Mouse (Mus musculus): ENCODE results near the gene Mrpl4. TPM values are rescaled to one million over a fixed set of nuclear protein-coding genes. Genes with fewer than 3 reads are reported as not detected.
"Not testable (repeated sequence)": the region's sequence is repeated elsewhere in the genome, so short reads cannot be mapped to it uniquely, and the experiment has no call there.

The Mrpl4 gene
- total RNA-seq, 4 experiments from 2014 or later = 60.1 to 65.7 (median 61.0) TPM

DNA sequence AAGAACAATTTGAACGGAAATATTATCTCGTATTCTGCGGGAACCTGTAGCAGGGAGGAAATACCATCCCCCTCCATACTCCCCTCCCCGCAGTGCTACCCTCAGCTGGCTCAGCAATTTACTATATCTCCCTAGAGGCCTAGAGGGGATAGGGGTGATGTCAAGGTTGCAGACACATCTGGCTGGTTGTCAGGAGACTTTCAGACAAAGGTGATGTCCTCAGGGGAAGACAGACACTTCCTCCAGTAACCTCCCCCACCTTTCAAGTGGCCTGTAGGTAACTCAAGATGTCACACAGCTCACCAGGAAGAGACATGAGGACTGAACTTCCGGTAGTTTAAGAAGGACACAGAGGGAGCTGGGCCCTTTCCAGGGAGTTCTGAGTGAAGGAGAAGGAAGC lies 19.4 kb upstream of the Mrpl4 start:
- no peak for DNase-seq (ENCODE audit: low spot score in 2 of 2)

DNA sequence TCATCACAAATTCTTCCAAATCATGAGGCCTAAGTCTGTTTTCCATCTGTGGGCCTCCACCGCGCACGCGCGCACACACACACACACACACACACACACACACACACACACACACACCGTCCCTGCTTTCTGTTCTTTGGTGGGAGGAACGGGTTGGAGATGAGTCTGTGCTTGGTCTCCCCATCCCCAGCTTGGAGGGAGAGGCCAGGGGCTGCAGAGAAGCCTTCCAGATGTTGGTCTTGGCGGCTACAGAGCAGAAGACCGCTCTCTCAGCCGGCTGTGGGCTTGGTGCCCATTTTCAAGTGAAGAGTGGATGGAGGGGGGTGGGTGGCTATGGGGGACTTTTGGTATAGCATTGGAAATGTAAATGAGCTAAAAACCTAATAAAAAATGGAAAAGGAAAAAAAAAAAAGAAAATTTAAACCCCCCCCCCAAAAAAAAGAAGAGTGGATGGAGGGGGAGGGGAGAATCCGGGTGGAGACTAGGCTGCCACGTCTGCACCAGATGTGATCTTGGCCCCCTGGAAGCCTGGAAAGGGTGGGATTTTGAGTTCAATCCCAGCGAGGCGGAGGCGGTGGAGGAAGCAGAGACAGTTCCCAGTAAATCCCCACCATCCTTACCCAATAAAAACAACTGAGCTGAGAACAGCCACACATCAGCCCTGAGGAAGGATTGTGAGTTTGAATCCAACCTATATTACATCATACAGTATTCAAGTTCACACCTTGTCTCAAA lies 15.4 kb upstream of the Mrpl4 start:
- no peak for DNase-seq (ENCODE audit: low spot score in 2 of 2)

GRCm38 (mm10) chr9:20987953-20988352 lies 14.6 kb upstream of the Mrpl4 start:
- DNase-seq (ENCODE audit: low spot score in 2 of 2) = no peak

DNA sequence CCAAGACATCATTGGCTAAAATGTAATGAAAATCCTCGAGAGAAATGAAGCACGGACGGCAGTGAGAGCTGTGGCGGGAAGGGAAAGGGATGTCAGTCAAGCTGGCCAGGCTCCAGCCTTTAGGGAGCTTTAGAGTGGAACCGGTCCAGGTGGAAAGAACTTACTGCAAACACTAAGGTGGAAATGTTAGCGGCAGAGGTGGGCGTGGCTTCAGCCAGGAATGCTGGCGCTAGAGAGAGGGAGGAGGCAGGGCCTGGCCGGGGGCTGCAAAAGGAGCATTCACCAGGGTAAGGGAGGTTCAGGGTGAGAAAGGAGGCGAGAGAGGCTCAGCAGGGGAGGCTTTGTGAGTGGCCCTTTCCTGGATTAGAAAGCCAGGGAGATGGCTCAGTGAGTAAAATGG lies 11.7 kb upstream of the Mrpl4 start:
- no peak for DNase-seq (ENCODE audit: low spot score in 2 of 2)

DNA sequence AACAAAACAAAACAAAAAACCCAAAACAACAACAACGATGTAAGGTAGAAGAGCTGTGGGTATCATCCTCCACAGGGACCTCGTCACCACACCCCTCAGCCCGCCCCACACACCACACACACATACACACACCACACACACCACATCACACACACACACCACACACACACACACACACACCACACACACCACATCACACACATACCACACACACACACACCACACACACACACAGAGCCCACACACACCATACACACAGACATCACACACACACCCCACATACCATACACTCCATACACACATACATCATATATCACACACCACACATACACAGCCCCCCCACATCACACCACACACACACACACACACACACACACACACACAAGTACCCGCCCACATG lies 11.0 kb upstream of the Mrpl4 start:
- DNase-seq (ENCODE audit: low spot score in 2 of 2) = no peak

- DNase-seq (ENCODE audit: low spot score in 2 of 2) = no peak
Measured at GRCm38 (mm10) chr9:20993165-20993898, 9.2 kb upstream of the Mrpl4 start.

GRCm38 (mm10) chr9:20995069-20995468 lies 7.5 kb upstream of the Mrpl4 start:
- no peak for DNase-seq (ENCODE audit: low spot score in 2 of 2)

GRCm38 (mm10) chr9:20997065-20997464 lies 5.5 kb upstream of the Mrpl4 start:
- DNase-seq (ENCODE audit: low spot score in 2 of 2) = no peak

DNA sequence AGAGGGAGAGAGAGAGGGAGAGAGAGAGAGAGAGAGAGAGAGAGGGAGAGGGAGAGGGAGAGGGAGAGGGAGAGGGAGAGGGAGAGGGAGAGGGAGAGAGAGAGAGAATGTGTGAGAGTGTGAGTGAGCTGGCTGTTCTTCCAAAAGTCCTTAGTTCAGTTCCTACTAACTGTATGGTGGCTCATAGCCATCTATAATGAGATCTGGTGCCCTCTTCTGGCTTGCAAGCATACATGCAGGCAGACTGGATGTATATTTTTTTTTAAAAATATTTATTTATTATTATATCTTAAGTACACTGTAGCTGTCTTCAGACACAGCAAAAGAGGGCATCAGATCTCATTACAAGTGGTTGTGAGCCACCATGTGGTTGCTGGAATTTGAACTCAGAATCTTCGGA lies 4.2 kb upstream of the Mrpl4 start:
- not testable (repeated sequence) for DNase-seq (ENCODE audit: low spot score in 2 of 2)

DNA sequence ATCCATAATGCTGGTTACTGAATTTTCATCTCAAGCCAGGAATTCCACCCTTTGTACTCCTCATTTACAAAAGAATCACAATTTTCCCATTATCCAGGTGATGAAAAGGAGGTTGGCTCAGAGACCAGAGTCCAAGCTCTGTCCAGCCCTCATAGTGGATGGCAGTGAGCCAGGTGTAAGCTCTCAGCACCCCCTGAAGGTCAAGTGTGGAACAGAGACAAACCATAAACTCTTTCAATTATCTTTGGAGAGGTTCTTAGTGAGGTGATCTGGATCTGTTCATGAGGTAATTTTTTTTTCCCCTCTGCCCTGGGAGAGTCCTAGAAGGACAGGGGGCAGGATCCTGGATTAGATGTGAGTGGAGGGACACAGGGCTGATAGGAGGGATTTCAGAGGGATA lies 1.7 kb upstream of the Mrpl4 start:
- DNase-seq (ENCODE audit: low spot score in 2 of 2) = no peak

DNA sequence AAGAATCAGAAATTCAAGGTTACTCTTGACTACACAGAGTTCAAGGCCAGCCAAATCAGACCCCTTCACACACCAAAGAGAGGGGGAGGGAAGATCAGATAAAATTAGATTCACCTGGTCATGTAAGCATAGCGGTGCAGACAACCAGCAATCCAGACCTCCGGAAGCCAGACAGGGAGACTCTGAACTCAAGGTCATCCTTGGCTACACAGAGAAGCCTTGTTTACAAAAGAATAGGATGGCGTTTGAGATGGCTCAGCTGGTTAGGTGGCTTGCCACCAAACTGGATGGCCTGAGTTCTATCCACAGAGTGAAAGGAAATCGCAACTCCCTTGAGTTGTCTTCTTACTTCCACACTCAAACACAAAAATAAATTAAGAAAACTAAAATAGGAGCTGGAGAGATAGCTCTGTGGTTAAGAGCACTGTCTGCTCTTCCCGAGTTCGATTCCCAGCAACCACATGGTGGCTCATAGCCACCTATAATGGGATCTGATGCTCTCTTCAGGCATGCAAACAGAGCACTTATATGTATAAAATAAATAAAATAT lies 812 bp upstream of the Mrpl4 start:
- DNase-seq (ENCODE audit: low spot score in 2 of 2) = no peak

GRCm38 (mm10) chr9:21002270-21002626 lies 290 bp upstream of the Mrpl4 start:
- DNase-seq (ENCODE audit: low spot score in 2 of 2) = no peak

- no peak for DNase-seq (ENCODE audit: low spot score in 2 of 2)
Measured at GRCm38 (mm10) chr9:21007313-21007952, 4.9 kb downstream of the Mrpl4 start.

DNA sequence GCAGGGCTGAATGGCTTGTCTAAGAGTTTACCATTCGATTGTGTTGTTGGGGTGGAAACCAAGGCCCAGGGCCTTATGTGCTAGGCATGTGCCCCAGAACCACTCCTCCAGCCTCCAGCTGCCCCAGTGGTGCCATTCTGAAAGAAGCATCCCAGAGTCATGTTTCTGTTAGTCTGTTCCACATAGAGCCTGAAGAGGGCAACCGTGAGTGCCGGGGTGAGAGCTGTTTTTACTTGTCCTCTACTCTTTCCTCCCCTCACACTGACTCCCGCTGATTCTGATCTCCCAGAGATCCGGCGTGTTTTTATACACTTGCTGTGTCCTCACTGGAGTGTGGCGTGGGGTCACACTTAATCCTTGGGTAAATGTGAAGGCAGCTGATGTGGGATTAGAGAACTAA lies 5.5 kb downstream of the Mrpl4 start:
- no peak for DNase-seq (ENCODE audit: low spot score in 2 of 2)

DNA sequence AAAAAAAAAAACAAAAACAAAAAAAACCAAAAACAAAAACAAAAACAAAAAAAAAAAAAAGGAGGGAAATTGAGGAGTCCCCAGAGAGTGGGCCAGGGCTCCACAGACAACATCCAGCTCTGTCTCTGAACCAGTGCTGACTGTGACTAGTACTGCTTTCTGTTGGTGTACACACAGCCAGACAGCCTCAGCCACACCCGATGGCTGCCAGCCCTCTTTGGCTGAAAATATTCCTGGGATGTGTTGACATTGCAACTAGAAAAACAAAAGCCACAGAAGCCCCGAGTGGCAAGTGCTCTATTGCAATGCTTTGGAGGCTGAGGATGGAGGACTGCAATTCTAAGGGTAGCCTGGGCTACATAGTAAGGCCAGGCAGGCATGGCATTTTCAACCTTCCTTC lies 7.8 kb downstream of the Mrpl4 start:
- no peak for DNase-seq (ENCODE audit: low spot score in 2 of 2)

- not testable (repeated sequence) for DNase-seq (ENCODE audit: low spot score in 2 of 2)
Measured at GRCm38 (mm10) chr9:21010939-21011541, 8.5 kb downstream of the Mrpl4 start.

DNA sequence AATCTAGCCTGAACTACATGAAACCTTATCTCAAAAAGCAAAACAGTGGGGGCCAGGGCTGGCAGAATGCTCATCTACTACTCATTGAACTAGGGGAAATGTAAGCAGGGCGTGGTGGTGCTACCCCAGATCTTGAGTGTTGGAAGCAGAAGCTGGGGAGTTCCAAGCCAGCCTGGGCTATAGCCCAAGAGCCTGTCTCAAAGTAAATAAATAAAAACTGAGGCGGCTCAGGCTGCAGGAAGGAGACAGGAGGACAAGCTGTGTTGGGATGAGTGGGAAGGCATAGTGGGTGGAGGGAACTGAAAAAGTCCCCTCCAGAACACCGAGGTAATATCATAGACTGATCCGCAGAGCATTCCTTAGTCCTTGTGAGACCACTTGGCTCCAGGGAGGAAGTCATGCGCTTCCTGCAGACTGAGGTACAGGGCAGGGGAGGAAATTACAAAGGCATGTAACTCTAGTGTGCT lies 9.3 kb downstream of the Mrpl4 start:
- DNase-seq (ENCODE audit: low spot score in 2 of 2) = peak in 1 of 2 experiments; percentile 14

DNA sequence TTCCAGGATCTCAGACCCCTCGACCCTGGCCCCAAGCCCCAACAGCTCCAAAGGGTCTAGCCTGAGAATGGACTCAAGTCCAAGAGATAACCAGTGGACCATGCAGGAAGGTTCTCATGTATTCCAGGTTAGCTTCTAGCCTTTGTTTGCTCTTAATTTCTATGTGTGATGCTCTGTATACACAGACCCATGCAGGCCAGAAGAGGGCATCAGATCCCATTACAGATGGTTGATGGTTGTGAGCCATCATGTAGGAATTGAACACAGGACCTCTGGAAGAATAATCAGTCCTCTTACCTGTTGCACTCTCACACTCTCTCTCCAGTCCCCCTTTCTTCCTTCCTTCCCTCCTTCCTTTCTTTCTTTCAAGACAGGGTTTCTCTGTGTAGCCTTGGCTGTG lies 9.8 kb downstream of the Mrpl4 start:
- no peak for DNase-seq (ENCODE audit: low spot score in 2 of 2)

DNA sequence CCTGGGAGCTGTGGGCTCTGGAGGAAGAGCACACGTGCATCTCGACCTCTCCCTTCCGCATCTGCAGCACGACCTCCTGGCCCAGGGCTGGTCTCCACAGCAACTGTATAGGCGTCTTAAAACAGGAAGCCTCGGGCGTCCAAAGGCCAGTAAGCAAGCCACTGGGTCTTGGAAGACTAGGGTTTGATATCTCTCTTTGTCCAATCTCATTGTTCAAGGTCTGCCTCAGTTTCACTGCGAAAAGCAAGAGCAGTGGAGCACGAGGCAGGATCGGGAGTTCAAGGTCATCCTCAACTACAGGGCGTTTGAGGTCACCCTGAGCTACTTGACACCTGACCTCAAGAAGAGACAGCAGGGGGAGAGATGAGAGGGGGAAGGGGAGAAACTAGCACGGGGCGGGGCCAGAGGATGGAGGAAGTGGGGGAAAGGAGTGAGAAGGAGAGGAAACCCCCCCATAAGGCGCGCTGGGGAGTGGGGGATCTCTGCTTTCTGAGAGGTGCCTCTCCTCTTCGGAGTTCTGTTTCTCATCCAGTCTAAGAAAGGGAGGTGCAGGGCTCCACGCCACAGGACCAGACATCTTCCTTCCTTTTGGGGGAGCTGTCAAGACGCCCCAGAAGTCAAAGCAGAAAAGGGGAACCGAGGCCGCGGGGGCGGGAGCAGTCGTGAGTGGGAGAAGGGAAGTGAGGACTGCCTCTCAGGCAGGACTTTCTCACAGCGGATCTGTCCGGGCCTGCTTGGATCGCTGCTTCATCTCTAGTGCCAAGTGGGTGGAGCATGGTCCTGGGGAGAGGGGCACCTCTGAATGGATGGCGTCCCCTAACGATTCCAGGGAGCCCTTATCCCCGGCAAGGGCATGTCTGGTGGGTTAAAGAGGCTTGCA lies 12.4 kb downstream of the Mrpl4 start:
- DNase-seq (ENCODE audit: low spot score in 2 of 2) = no peak

DNA sequence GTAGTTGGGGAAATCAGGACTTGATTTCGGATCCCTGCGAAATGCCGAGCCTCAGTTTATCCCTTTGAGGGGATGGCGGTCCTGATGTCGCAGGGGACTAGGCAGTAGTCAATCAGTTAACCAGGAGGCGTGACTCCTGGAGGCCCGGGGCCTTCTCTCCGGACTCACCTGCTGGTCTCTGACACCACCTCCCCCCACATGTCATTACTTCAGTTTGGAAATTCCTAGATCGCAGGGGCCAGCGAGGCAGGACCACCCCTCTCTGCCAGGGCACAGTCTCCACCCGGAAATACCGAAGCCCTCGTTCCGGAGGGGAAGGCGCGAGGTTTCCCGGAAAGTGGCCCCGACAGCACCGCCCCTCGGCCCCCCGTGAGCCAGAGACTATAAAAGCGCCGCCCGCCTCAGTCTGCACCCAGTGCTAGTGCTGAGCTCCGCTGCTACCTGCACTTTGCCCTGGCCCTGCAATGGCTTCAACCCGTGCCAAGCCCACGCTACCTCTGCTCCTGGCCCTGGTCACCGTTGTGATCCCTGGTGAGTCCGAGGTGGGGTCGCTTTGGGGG lies 13.1 kb downstream of the Mrpl4 start, which contains the start of gene Icam1:
Gene Icam1 (plus strand): TSS at position 415 of the 560 bp plus-strand sequence.
- no peak for DNase-seq (ENCODE audit: low spot score in 2 of 2)

All from layer of hippocampus, adult 8-10 months (tissue).